Mouse (Mus musculus): ENCODE data around the gene Rsbn1l. TPM values are rescaled to one million over a fixed set of nuclear protein-coding genes. Genes with fewer than 3 reads are reported as not detected.

Gene Rsbn1l
- total RNA-seq (2021) = 10 to 100 TPM; 16.8 to 17.8 TPM
- long read RNA-seq, experiment 1, full-length matches to known transcripts = 4 of 4 reads
- long read RNA-seq, experiment 1, partial matches to known transcripts = 0 of 4 reads
- long read RNA-seq, experiment 1, other reads (novel, unspliced or antisense) = 0 of 4 reads
- long read RNA-seq, experiment 2, full-length matches to known transcripts = 3 of 7 reads
- long read RNA-seq, experiment 2, partial matches to known transcripts = 0 of 7 reads
- long read RNA-seq, experiment 2, other reads (novel, unspliced or antisense) = 4 of 7 reads

- TF ChIP-seq CTCF (IDR thresholded peaks at IDR 0.05) = no peak
- no peak for DNase-seq (ENCODE audit: extremely low spot score in 1 of 2, low spot score in 2 of 2)
- intact Hi-C loops (cut with DNase I) = no loop called here
- Histone ChIP-seq H3K4me3 (no peak within 1 kb of the TSS), H3K27ac (no peak within 1 kb of the TSS)
Measured at GRCm38 (mm10) chr5:20956298-20956697, at the start of gene Rsbn1l. TSS of gene Rsbn1l (minus strand) at chr5:20956398.

GRCm38 (mm10) chr5:21002723-21003122 is 46.5 kb upstream of the Rsbn1l start:
- intact Hi-C loops (cut with DNase I) = no loop called here
- TF ChIP-seq CTCF (IDR thresholded peaks at IDR 0.05) = no peak
- DNase-seq (ENCODE audit: extremely low spot score in 1 of 2, low spot score in 2 of 2) = no peak

GRCm38 (mm10) chr5:21001622-21002315 is 45.6 kb upstream of the Rsbn1l start:
- DNase-seq (ENCODE audit: extremely low spot score in 1 of 2, low spot score in 2 of 2) = no peak
- no peak overlapping the region for H3K4me3 ChIP-seq
- no peak for TF ChIP-seq CTCF (IDR thresholded peaks at IDR 0.05)
- no peak overlapping the region for H3K27ac ChIP-seq
- intact Hi-C loops (cut with DNase I) = no loop called here

More at GRCm38 (mm10) chr5:21002723-21003122, 46.5 kb upstream of the Rsbn1l start:
- no peak overlapping the region for H3K27ac ChIP-seq
- H3K4me3 ChIP-seq = no peak overlapping the region

GRCm38 (mm10) chr5:20998427-20998826 is 42.2 kb upstream of the Rsbn1l start:
- no peak overlapping the region for H3K4me3 ChIP-seq
- H3K27ac ChIP-seq = no peak overlapping the region
- intact Hi-C loops (cut with DNase I) = no loop called here
- no peak for TF ChIP-seq CTCF (IDR thresholded peaks at IDR 0.05)
- DNase-seq (ENCODE audit: extremely low spot score in 1 of 2, low spot score in 2 of 2) = no peak

GRCm38 (mm10) chr5:20997555-20997954 is 41.4 kb upstream of the Rsbn1l start:
- DNase-seq (ENCODE audit: extremely low spot score in 1 of 2, low spot score in 2 of 2) = no peak
- intact Hi-C loops (cut with DNase I) = no loop called here
- TF ChIP-seq CTCF (IDR thresholded peaks at IDR 0.05) = no peak
- no peak overlapping the region for H3K27ac ChIP-seq
- no peak overlapping the region for H3K4me3 ChIP-seq

- no peak for TF ChIP-seq CTCF (IDR thresholded peaks at IDR 0.05)
- intact Hi-C loops (cut with DNase I) = no loop called here
- Histone ChIP-seq H3K27ac (no peak overlapping the region), H3K4me3 (no peak overlapping the region)
- no peak for DNase-seq (ENCODE audit: extremely low spot score in 1 of 2, low spot score in 2 of 2)
Measured at GRCm38 (mm10) chr5:20990062-20990809, 34.0 kb upstream of the Rsbn1l start.

- no peak for TF ChIP-seq CTCF (IDR thresholded peaks at IDR 0.05)
Measured at GRCm38 (mm10) chr5:20986271-20986670, 30.1 kb upstream of the Rsbn1l start.

GRCm38 (mm10) chr5:20983505-20983904 is 27.3 kb upstream of the Rsbn1l start:
- no peak overlapping the region for H3K4me3 ChIP-seq
- H3K27ac ChIP-seq = no peak overlapping the region
- intact Hi-C loops (cut with DNase I) = no loop called here
- no peak for DNase-seq (ENCODE audit: extremely low spot score in 1 of 2, low spot score in 2 of 2)
- TF ChIP-seq CTCF (IDR thresholded peaks at IDR 0.05) = no peak

More at GRCm38 (mm10) chr5:20986271-20986670, 30.1 kb upstream of the Rsbn1l start:
- Histone ChIP-seq H3K27ac (no peak overlapping the region), H3K4me3 (no peak overlapping the region)
- DNase-seq (ENCODE audit: extremely low spot score in 1 of 2, low spot score in 2 of 2) = no peak
- intact Hi-C loops (cut with DNase I) = no loop called here

- no peak for DNase-seq (ENCODE audit: extremely low spot score in 1 of 2, low spot score in 2 of 2)
- H3K27ac ChIP-seq = no peak overlapping the region
- H3K4me3 ChIP-seq = no peak overlapping the region
- TF ChIP-seq CTCF (IDR thresholded peaks at IDR 0.05) = no peak
- intact Hi-C loops (cut with DNase I) = no loop called here
Measured at GRCm38 (mm10) chr5:20974690-20975089, 18.5 kb upstream of the Rsbn1l start.

GRCm38 (mm10) chr5:20973999-20974398 is 17.8 kb upstream of the Rsbn1l start:
- Histone ChIP-seq H3K27ac (no peak overlapping the region), H3K4me3 (no peak overlapping the region)
- no peak for DNase-seq (ENCODE audit: extremely low spot score in 1 of 2, low spot score in 2 of 2)
- intact Hi-C loops (cut with DNase I) = no loop called here
- no peak for TF ChIP-seq CTCF (IDR thresholded peaks at IDR 0.05)

GRCm38 (mm10) chr5:20973069-20973468 is 16.9 kb upstream of the Rsbn1l start:
- DNase-seq (ENCODE audit: extremely low spot score in 1 of 2, low spot score in 2 of 2) = no peak
- Histone ChIP-seq H3K4me3 (no peak overlapping the region), H3K27ac (no peak overlapping the region)
- intact Hi-C loops (cut with DNase I) = no loop called here
- TF ChIP-seq CTCF (IDR thresholded peaks at IDR 0.05) = no peak

GRCm38 (mm10) chr5:20968963-20969362 is 12.8 kb upstream of the Rsbn1l start:
- DNase-seq (ENCODE audit: extremely low spot score in 1 of 2, low spot score in 2 of 2) = peak; percentile 15 to 25
- intact Hi-C loops (cut with DNase I) = loop anchor here (2.0 kb wide), 1 partner anchor 54 kb away; no protein-coding TSS in a partner anchor
- no peak overlapping the region for H3K4me3 ChIP-seq
- TF ChIP-seq CTCF (IDR thresholded peaks at IDR 0.05) = peak; percentile 54
- no peak overlapping the region for H3K27ac ChIP-seq

Data from left cerebral cortex, adult 2 months (tissue).